Mouse (Mus musculus): ENCODE results near the gene Ntn1. TPM values are rescaled to one million over a fixed set of nuclear protein-coding genes. Genes with fewer than 3 reads are reported as not detected.

The Ntn1 gene
- polyA plus RNA-seq, 1 experiment from 2014 or later, result 1.7 TPM

DNA sequence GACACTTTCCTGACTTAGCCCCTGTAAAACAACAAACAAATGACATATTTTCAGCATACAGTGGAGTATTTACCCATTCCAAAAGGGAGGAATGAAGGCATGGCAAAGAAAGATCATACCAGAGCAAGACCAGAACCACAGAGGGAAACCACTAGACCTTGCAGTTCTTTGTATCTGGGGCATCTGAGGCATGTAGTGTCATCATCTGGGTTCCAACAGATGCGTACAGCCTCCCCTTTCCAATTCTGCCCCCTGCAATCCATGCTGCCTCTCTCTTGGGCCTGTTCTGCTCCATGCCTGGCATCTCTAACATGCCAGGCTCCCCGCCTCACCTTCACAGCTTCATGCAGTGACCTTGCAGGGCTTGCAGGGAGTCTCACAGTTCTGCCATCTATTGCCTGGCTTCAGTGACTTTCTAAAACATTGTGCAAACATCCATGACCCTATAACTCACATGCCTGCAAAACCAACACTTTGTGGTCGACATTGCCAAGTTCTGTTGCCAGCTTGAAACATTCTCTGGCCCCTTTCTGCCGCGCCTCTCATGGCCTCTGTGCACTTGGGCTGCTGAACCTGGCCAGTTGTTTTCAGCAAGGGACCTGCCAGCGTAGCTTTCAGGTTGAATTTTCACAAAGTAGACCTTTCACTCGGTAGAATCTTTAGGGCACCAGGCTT lies 228.5 kb downstream of the Ntn1 start:
- Histone ChIP-seq H3K4me1 (replicated peaks; ENCODE audit: control insufficient read depth, insufficient read depth, low read length) (peaks cover 27% of the 10 kb centered on the region), H3K9me3 (ENCODE audit: control insufficient read depth, low read length) (no peaks in the 10 kb centered on the region), H3K4me2 (ENCODE audit: low read depth, low read length) (no peak overlapping the region), H3K9ac (ENCODE audit: low read length) (no peak overlapping the region), H3K27ac (ENCODE audit: low read length) (peak overlapping the region; percentile 76), H3K4me3 (ENCODE audit: low read length) (no peak overlapping the region), H3K36me3 (ENCODE audit: control insufficient read depth, insufficient read depth, low read length) (no peaks in the 10 kb centered on the region), H3K27me3 (ENCODE audit: control insufficient read depth, insufficient read depth, low read depth, low read length) (no peaks in the 10 kb centered on the region)
- ATAC-seq (ENCODE audit: low read depth), result no peak
- WGBS, result 66% methylated on average over 7 of the region's 7 CpGs

DNA sequence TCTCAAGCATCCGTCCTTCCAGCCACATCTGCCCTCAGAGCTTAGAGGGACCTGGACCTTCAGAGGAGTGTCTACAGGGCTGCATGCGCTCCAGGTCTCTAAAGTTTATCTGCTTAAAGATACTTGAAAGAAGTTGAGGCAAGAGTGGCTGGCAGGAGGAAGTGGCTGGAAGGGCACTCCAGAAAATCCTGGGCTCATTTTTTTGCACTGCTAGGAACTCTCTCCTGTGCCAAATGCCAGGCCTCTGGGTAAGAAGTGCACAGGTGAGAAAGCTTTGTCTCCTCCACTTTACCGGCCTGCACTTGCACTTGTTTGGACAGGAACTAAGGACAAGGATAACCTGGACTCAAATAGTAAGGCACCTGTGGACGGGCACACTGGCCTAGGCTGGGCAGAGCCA lies 232.2 kb downstream of the Ntn1 start:
- peak overlapping the region; percentile 62 for H3K27ac ChIP-seq (ENCODE audit: low read length)
- WGBS, result 64% methylated on average over 4 of the region's 4 CpGs
- ATAC-seq (ENCODE audit: low read depth), result peak; percentile 41

DNA sequence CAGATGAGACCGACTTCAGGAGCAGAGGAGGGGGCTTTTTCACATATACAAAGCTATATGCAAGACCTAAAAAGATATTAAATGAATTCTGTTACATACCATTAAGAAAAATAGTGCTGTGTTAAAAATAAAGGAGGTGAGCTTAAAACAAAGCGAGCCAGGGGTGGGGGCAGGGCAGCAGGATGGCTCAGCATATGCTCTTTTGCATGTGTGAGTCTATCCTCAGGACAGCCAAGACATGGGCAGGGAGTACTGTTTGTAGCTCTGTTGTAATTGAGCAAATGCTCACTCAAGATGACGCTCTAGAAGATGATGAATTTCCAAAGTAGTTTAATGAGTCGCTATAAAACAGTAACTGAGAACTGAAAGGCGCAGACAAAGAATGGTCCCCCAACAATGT lies 236.2 kb downstream of the Ntn1 start:
- Histone ChIP-seq H3K27me3 (ENCODE audit: control insufficient read depth, insufficient read depth, low read depth, low read length) (no peaks in the 10 kb centered on the region), H3K4me3 (ENCODE audit: low read length) (no peak overlapping the region), H3K27ac (ENCODE audit: low read length) (no peak overlapping the region), H3K9ac (ENCODE audit: low read length) (no peak overlapping the region), H3K4me1 (replicated peaks; ENCODE audit: control insufficient read depth, insufficient read depth, low read length) (peaks cover 13% of the 10 kb centered on the region; the same call in 1 of the 2 replicates), H3K4me2 (ENCODE audit: low read depth, low read length) (no peak overlapping the region), H3K36me3 (ENCODE audit: control insufficient read depth, insufficient read depth, low read length) (no peaks in the 10 kb centered on the region), H3K9me3 (ENCODE audit: control insufficient read depth, low read length) (no peaks in the 10 kb centered on the region)
- WGBS, result 89% methylated on average over 5 of the region's 5 CpGs
- ATAC-seq (ENCODE audit: low read depth), result no peak

More for the DNA sequence above, 232.2 kb downstream of the Ntn1 start:
- Histone ChIP-seq H3K4me3 (ENCODE audit: low read length) (no peak overlapping the region), H3K4me2 (ENCODE audit: low read depth, low read length) (no peak overlapping the region), H3K27me3 (ENCODE audit: control insufficient read depth, insufficient read depth, low read depth, low read length) (no peaks in the 10 kb centered on the region), H3K36me3 (ENCODE audit: control insufficient read depth, insufficient read depth, low read length) (no peaks in the 10 kb centered on the region), H3K9me3 (ENCODE audit: control insufficient read depth, low read length) (no peaks in the 10 kb centered on the region), H3K4me1 (replicated peaks; ENCODE audit: control insufficient read depth, insufficient read depth, low read length) (peaks cover 25% of the 10 kb centered on the region), H3K9ac (ENCODE audit: low read length) (no peak overlapping the region)

DNA sequence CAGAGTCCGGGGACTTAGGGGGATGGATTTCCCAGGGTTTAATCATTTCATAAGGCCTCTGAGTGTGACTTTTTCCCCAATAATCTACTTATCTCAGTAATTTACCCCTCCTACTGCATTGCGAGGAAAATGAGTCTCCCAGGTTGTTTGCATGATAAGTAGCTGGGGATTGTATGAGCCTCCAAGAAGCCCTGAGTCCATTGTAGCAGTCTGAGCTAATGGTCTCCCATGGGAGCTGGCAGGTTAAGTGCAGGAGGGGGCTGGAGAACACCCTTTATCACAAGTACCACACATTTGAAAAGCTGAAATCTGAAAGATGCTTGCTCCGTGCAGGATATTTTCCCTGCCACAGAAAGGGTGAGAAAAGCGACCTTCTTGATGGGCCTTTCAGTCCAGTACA lies 240.8 kb downstream of the Ntn1 start:
- H3K4me1 ChIP-seq (replicated peaks; ENCODE audit: control insufficient read depth, insufficient read depth, low read length), result no peaks in the 10 kb centered on the region
- WGBS, result 77% methylated on average over 4 of the region's 4 CpGs
- no peak overlapping the region for H3K9ac ChIP-seq (ENCODE audit: low read length)
- no peaks in the 10 kb centered on the region for H3K9me3 ChIP-seq (ENCODE audit: control insufficient read depth, low read length)
- no peaks in the 10 kb centered on the region for H3K27me3 ChIP-seq (ENCODE audit: control insufficient read depth, insufficient read depth, low read depth, low read length)
- H3K4me2 ChIP-seq (ENCODE audit: low read depth, low read length), result no peak overlapping the region
- no peak overlapping the region for H3K27ac ChIP-seq (ENCODE audit: low read length)
- no peak for ATAC-seq (ENCODE audit: low read depth)
- no peaks in the 10 kb centered on the region for H3K36me3 ChIP-seq (ENCODE audit: control insufficient read depth, insufficient read depth, low read length)
- H3K4me3 ChIP-seq (ENCODE audit: low read length), result no peak overlapping the region

Small RNAs within 50 kb of the gene (microRNA-seq; reads per million reads assigned to microRNA genes)
- gene Mir6406, result not detected

Other genes starting within 250 kb of the Ntn1 start
- 0.55 and 0.67 TPM in 2 replicates for gene Pik3r5, start 31.3 kb upstream of the Ntn1 start, polyA plus RNA-seq (2015; fragmentation: Nextera tagmentation; extraction: Ambion mirVana)
- gene Pik3r6, start 102.2 kb upstream of the Ntn1 start, polyA plus RNA-seq (2015; fragmentation: Nextera tagmentation; extraction: Ambion mirVana), result 5.9 and 6.0 TPM in 2 replicates
- gene Mfsd6l, start 155.4 kb upstream of the Ntn1 start, polyA plus RNA-seq (2015; fragmentation: Nextera tagmentation; extraction: Ambion mirVana), result 4.1 and 4.3 TPM in 2 replicates
- 0.67 and 1.1 TPM in 2 replicates for gene Ccdc42, start 186.2 kb upstream of the Ntn1 start, polyA plus RNA-seq (2015; fragmentation: Nextera tagmentation; extraction: Ambion mirVana)